Mouse (Mus musculus): ENCODE measurements around the gene Pdpk1.

DNA sequence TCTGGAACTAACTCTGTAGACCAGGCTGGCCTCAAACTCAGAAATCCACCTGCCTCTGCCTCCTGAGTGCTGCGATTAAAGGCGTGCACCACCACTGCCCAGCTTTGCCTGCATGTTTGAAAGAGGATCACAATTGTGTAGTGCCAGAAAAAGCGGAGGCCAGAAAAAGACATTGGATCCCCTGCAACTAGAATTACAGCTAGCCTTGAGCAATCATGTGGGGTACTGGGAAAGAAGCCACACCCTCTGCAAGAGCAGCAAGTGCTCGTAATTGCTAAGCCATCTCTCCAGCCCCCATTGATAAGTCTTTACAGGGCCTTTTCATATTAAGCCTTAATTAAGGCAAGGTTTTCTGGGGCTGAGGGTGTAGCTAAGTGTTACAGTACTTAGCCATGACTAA lies 40.8 kb upstream of the Pdpk1 start:
- TF ChIP-seq CTCF (IDR thresholded peaks at IDR 0.05; ENCODE audit: borderline replicate concordance, insufficient read depth, low read length) (no peak), POLR2A (IDR thresholded peaks at IDR 0.05; ENCODE audit: low read depth, low read length) (no peak)
